8 mouse cellular contexts compared by ENCODE assay signal in genomic region chr1:33271437-33272145, GRCm38 (mm10).
DNase-seq lines count a peak whose midpoint lies in the region; ATAC-seq lines count a peak whose summit lies in the region.

No protein-coding gene starts in this region.

- no peaks in the 10 kb centered on the region; the same call in 1 of the 2 replicates for H3K4me1 ChIP-seq in embryonic facial prominence, embryonic 10.5 days
- no peaks in the 10 kb centered on the region for H3K4me1 ChIP-seq in hindbrain, embryonic 12.5 days
- no peaks in the 10 kb centered on the region for H3K4me1 ChIP-seq in limb, embryonic 13.5 days

- H3K4me3 ChIP-seq in embryonic facial prominence, embryonic 10.5 days, result peak overlapping the region; percentile 17; the same call in 1 of the 2 replicates
- no peak overlapping the region; the same call in 1 of the 2 replicates for H3K4me3 ChIP-seq in hindbrain, embryonic 12.5 days
- H3K4me3 ChIP-seq in limb, embryonic 13.5 days, result no peak overlapping the region

- peak; percentile 6 to 8 for DNase-seq in cerebellum, postnatal 10 days
- no peak for DNase-seq in cerebellum, postnatal 14 days
- peak; percentile 19 for DNase-seq in embryonic facial prominence, embryonic 10.5 days (ENCODE audit: low spot score)
- peak; percentile 11 for DNase-seq in right cerebral cortex, postnatal 4 days
- no peak for DNase-seq in thymus, postnatal 10 days (ENCODE audit: low spot score in 2 of 2)
- no peak for DNase-seq in gastrocnemius, postnatal 10 days

- WGBS in embryonic facial prominence, embryonic 10.5 days, result 61% methylated on average over 12 of the region's 12 CpGs
- 56% methylated on average over 12 of the region's 12 CpGs for WGBS in hindbrain, embryonic 12.5 days
- WGBS in limb, embryonic 13.5 days, result 58% methylated on average over 12 of the region's 12 CpGs

- H3K27ac ChIP-seq in embryonic facial prominence, embryonic 10.5 days (replicated peaks), result no peak overlapping the region
- no peak overlapping the region for H3K27ac ChIP-seq in hindbrain, embryonic 12.5 days
- H3K27ac ChIP-seq in limb, embryonic 13.5 days, result no peak overlapping the region

- no peaks in the 10 kb centered on the region for H3K9me3 ChIP-seq in embryonic facial prominence, embryonic 10.5 days
- no peaks in the 10 kb centered on the region for H3K9me3 ChIP-seq in hindbrain, embryonic 12.5 days (replicated peaks)
- H3K9me3 ChIP-seq in limb, embryonic 13.5 days, result no peaks in the 10 kb centered on the region

- peak overlapping the region; percentile 24; the same call in 1 of the 2 replicates for H3K4me2 ChIP-seq in hindbrain, embryonic 12.5 days (replicated peaks)
- H3K4me2 ChIP-seq in limb, embryonic 13.5 days (replicated peaks), result 0 out of 2 replicates have a peak overlapping the region, but pooled peaks have one; percentile 2

- no peaks in the 10 kb centered on the region for H3K27me3 ChIP-seq in embryonic facial prominence, embryonic 10.5 days (replicated peaks; ENCODE audit: low read depth, poor library complexity, severe bottlenecking)
- no peaks in the 10 kb centered on the region for H3K27me3 ChIP-seq in hindbrain, embryonic 12.5 days
- H3K27me3 ChIP-seq in limb, embryonic 13.5 days, result no peaks in the 10 kb centered on the region

- no peaks in the 10 kb centered on the region for H3K36me3 ChIP-seq in embryonic facial prominence, embryonic 10.5 days (replicated peaks)
- H3K36me3 ChIP-seq in hindbrain, embryonic 12.5 days, result no peaks in the 10 kb centered on the region
- H3K36me3 ChIP-seq in limb, embryonic 13.5 days, result no peaks in the 10 kb centered on the region

- no peak for ATAC-seq in hindbrain, embryonic 12.5 days (ENCODE audit: low FRiP score)
- ATAC-seq in limb, embryonic 13.5 days (ENCODE audit: low FRiP score, low read depth), result peak; percentile 51; the same call in 1 of the 2 replicates

- H3K9ac ChIP-seq in hindbrain, embryonic 12.5 days, result no peak overlapping the region
- H3K9ac ChIP-seq in limb, embryonic 13.5 days, result no peak overlapping the region

Comparison
In these comparisons a context has a peak if more than half of its experiments do, and no peak if none do; other contexts are left out.
1. DNase-seq: peak in cerebellum, postnatal 10 days (2 of 2), embryonic facial prominence, embryonic 10.5 days (single experiment) and right cerebral cortex, postnatal 4 days (single experiment); none in cerebellum, postnatal 14 days (0 of 2), thymus, postnatal 10 days (0 of 2) and gastrocnemius, postnatal 10 days (single experiment).